Comparison of ENCODE assay signal across 22 mouse cellular contexts in the genomic region with DNA sequence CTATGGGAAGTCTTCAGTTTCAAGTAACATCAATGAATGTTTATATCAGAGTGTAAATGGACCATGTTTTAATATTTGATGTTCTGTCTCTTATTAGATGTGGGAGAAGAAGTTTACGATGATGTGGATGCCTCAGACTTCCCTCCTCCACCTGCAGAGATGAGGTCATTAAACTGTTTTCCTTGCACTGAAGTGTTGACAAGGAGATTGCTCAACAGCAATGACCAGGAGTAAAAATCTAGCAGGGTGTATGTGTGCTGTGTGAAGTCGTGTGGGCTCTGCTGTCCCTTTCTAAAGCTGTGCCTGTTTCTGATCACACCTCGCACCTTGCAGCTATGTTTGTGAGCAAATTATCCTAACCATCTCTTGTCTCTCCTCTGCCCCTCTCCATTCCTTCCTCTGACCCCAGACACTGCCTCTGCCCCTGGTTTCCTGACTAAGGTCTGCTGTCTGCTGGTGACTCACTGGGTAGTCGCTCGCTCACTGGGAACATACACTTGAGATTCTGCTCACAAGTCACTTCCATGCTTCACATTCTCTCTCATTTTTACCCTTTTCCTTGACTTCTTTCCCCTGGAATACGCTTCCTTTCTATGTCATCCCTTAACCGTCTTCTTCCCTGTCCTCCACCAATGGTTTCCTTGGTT. TPM values are rescaled to one million over a fixed set of nuclear protein-coding genes. Genes with fewer than 3 reads are reported as not detected.
A peak's percentile ranks its signal among the peaks of the same experiment; 100 is the strongest.
DNase-seq lines count a peak whose midpoint lies in the region; ATAC-seq and TF ChIP-seq lines count a peak whose summit lies in the region.
"Had no signal": no experiment of that assay in that cellular context is flagged by ENCODE, and none has a peak within 500 bp of the region (broad histone marks: within the 10 kb centered on the region; RNA-seq: fewer than 3 reads in every experiment).

No protein-coding gene starts in this region.

- no peak overlapping the region for H3K9ac ChIP-seq in lung, embryonic 16.5 days (ENCODE audit: low read length)
- H3K9ac ChIP-seq: embryonic facial prominence, embryonic 15.5 days; forebrain, embryonic 12.5 days; heart, embryonic 12.5 days; hindbrain, embryonic 12.5 days had no signal

- TF ChIP-seq POLR2A in embryonic fibroblast, embryonic 13.5 days (IDR thresholded peaks at IDR 0.05; ENCODE audit: low read depth, low read length), result no peak
- TF ChIP-seq POLR2A in myocyte (IDR thresholded peaks at IDR 0.05; ENCODE audit: insufficient read length, low read depth), result no peak

- no peaks in the 10 kb centered on the region for H3K4me1 ChIP-seq in lung, embryonic 16.5 days (replicated peaks; ENCODE audit: control insufficient read depth, insufficient read depth, low read length)
- peaks cover 5% of the 10 kb centered on the region for H3K4me1 ChIP-seq in embryonic fibroblast, embryonic 13.5 days (ENCODE audit: control insufficient read depth, insufficient read depth, low read length)
- H3K4me1 ChIP-seq: embryonic facial prominence, embryonic 15.5 days; forebrain, embryonic 12.5 days; hindbrain, embryonic 12.5 days had no signal

- H3ac ChIP-seq in myocyte (ENCODE audit: control insufficient read depth, insufficient read length), result no peak overlapping the region

- WGBS in lung, embryonic 16.5 days, result 54% methylated on average over 7 of the region's 7 CpGs

- DNase-seq in lung, postnatal 10 days, result no peak
- peak; percentile 55 for DNase-seq in 416B (ENCODE audit: low read depth)
- no peak for DNase-seq in gastrocnemius, postnatal 14 days
- no peak for DNase-seq in adrenal gland, postnatal 4 days (ENCODE audit: low spot score in 2 of 2)
- DNase-seq in cerebellum, adult 11-12 months, result no peak
- DNase-seq: adrenal gland, postnatal 14 days; cerebellum, adult 2 months; cerebellum, postnatal 10 days; embryo, embryonic 11 days; gastrocnemius, postnatal 25 days; heart, postnatal 4 days; kidney, adult 11 months had no signal

- intact Hi-C loops in gastrocnemius, postnatal 14 days (cut with DNase I; ENCODE audit: low total_unique reads), result no loop called here

- no peaks in the 10 kb centered on the region for H3K9me3 ChIP-seq in lung, embryonic 16.5 days (ENCODE audit: control insufficient read depth, low read length)
- H3K9me3 ChIP-seq: embryonic facial prominence, embryonic 15.5 days; forebrain, embryonic 12.5 days; heart, embryonic 12.5 days; hindbrain, embryonic 12.5 days had no signal

- H3K4me3 ChIP-seq in lung, embryonic 16.5 days (ENCODE audit: low read length), result no peak overlapping the region
- H3K4me3 ChIP-seq in embryonic fibroblast, embryonic 13.5 days (ENCODE audit: insufficient read depth, low read length), result no peak overlapping the region
- H3K4me3 ChIP-seq in myocyte, result no peak overlapping the region
- H3K4me3 ChIP-seq: embryonic facial prominence, embryonic 15.5 days; forebrain, embryonic 12.5 days; heart, embryonic 12.5 days; hindbrain, embryonic 12.5 days had no signal

- no peak overlapping the region for H3K27ac ChIP-seq in lung, embryonic 16.5 days (ENCODE audit: low read length)
- H3K27ac ChIP-seq in embryonic fibroblast, embryonic 13.5 days (ENCODE audit: insufficient read depth, low read length), result peak overlapping the region; percentile 14; the same call in 1 of the 2 replicates
- H3K27ac ChIP-seq: embryonic facial prominence, embryonic 15.5 days; forebrain, embryonic 12.5 days; hindbrain, embryonic 12.5 days had no signal

- H3K27me3 ChIP-seq in lung, embryonic 16.5 days (ENCODE audit: control insufficient read depth, insufficient read depth, low read depth, low read length), result no peaks in the 10 kb centered on the region
- H3K27me3 ChIP-seq in myocyte (ENCODE audit: control insufficient read depth, insufficient read depth, insufficient read length), result no peaks in the 10 kb centered on the region
- H3K27me3 ChIP-seq: CH12.LX; embryonic facial prominence, embryonic 15.5 days; forebrain, embryonic 12.5 days; heart, embryonic 12.5 days; hindbrain, embryonic 12.5 days had no signal

- no peaks in the 10 kb centered on the region for H3K36me3 ChIP-seq in lung, embryonic 16.5 days (ENCODE audit: control insufficient read depth, insufficient read depth, low read length)
- no peaks in the 10 kb centered on the region for H3K36me3 ChIP-seq in myocyte (ENCODE audit: control insufficient read depth, insufficient read depth)
- H3K36me3 ChIP-seq: embryonic facial prominence, embryonic 15.5 days; forebrain, embryonic 12.5 days; heart, embryonic 12.5 days; hindbrain, embryonic 12.5 days had no signal

- H3K79me2 ChIP-seq in myocyte (ENCODE audit: control insufficient read depth, insufficient read depth), result no peaks in the 10 kb centered on the region

- no peak for TF ChIP-seq CTCF in embryonic fibroblast, embryonic 13.5 days (IDR thresholded peaks at IDR 0.05; ENCODE audit: borderline replicate concordance, insufficient read depth, low read length)

- ATAC-seq in lung, embryonic 16.5 days (ENCODE audit: low read depth), result peak; percentile 41; the same call in 1 of the 2 replicates
- ATAC-seq: forebrain, embryonic 16.5 days; hindbrain, embryonic 16.5 days had no signal

- no peak overlapping the region for H3K4me2 ChIP-seq in lung, embryonic 16.5 days (ENCODE audit: low read depth, low read length)
- no peak overlapping the region for H3K4me2 ChIP-seq in myocyte (ENCODE audit: low read depth)
- H3K4me2 ChIP-seq: embryonic facial prominence, embryonic 15.5 days; forebrain, embryonic 12.5 days; heart, embryonic 12.5 days; hindbrain, embryonic 12.5 days had no signal

TF ChIP-seq in myocyte, 11 proteins besides CTCF, POLR2A, EP300 and RAD21:
- TF ChIP-seq CEBPB (IDR thresholded peaks at IDR 0.05; ENCODE audit: insufficient read depth, poor library complexity, severe bottlenecking) (peak; percentile 71), MYOD1 (IDR thresholded peaks at IDR 0.05; ENCODE audit: control insufficient read depth in 1 of 3, insufficient read length in 2 of 3, low read depth in 2 of 3) (no peak), MYOG (IDR thresholded peaks at IDR 0.05; ENCODE audit: control insufficient read depth in 1 of 3, insufficient read depth in 1 of 3, insufficient read length in 2 of 3, low read depth in 2 of 3) (no peak)

RNA-seq across cellular contexts. Expression of a gene that starts 59.3 kb away (rescaled TPM):
- 46.8 and 49.2 TPM in 2 replicates for polyA plus RNA-seq in lung, embryonic 16.5 days (2015; fragmentation: Nextera tagmentation; extraction: Ambion mirVana)
- polyA plus RNA-seq in embryonic fibroblast, embryonic 13.5 days (2011; ENCODE audit: insufficient read length, low read depth, missing spikeins), result 46.7 and 66.7 TPM in 2 replicates
- 2.4 TPM for polyA plus RNA-seq in myocyte (2012; fragmentation: generic; extraction: Trizol)
- 1 to 10 TPM; 8.0 to 8.8 TPM for total RNA-seq in gastrocnemius, postnatal 14 days (2021)
- 10 to 100 TPM; 34.3 to 36.0 TPM for total RNA-seq in adrenal gland, postnatal 4 days (2021)

Comparison
In these comparisons a context has a peak if more than half of its experiments do, and no peak if none do; other contexts are left out.
1. RNA of a gene that starts 59.3 kb away (polyA plus RNA-seq): 46.8 to 49.2 TPM in lung, embryonic 16.5 days and 46.7 to 66.7 TPM in embryonic fibroblast, embryonic 13.5 days; 2.4 TPM in myocyte (single experiment); every median in the first group is over 10 times any median in the second.